Mouse (Mus musculus): ENCODE results near the gene Olfr599. TPM values are rescaled to one million over a fixed set of nuclear protein-coding genes. Genes with fewer than 3 reads are reported as not detected.

Gene Olfr599
- total and polyA plus RNA-seq, 2 experiments = not detected

DNA sequence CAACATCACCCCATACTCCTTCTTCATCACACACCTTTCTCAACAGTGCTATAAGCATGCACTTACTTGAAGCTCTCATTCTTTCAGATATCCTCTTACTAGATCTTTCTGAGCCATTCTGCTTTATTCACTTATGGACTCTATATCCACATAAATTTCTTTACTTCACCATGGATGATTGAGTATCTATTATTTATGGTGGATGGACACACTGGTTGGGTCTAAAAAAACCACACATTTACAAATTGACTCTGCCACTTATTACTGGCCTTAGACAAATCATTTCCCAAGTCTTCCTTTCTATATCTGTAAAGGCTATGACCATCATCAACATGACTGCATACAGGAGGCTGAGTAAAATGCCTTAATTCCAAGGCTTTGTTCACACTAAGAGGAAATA lies 50.4 kb downstream of the Olfr599 start, which contains the start of gene Olfr603:
Olfr603 (minus strand) TSS at position 101 of the 400 bp plus-strand sequence.
- DNase-seq (ENCODE audit: extremely low read depth, low read depth, low spot score) = no peak
- Histone ChIP-seq H3K79me2 (ENCODE audit: control insufficient read depth, insufficient read depth, low read length) (no peaks in the 10 kb centered on the region), H3K4me3 (ENCODE audit: insufficient read depth, low read depth, low read length) (no peak within 1 kb of the TSS), H3K9ac (ENCODE audit: low read depth, low read length) (no peak within 1 kb of the TSS), H3K27me3 (ENCODE audit: control insufficient read depth, insufficient read depth, low read length) (no peaks in the 10 kb centered on the region), H3K4me1 (ENCODE audit: control insufficient read depth, insufficient read depth, low read length) (no peaks in the 10 kb centered on the region), H3K36me3 (ENCODE audit: control insufficient read depth, insufficient read depth, low read length) (no peaks in the 10 kb centered on the region), H3K27ac (replicated peaks; ENCODE audit: insufficient read depth, low read depth, low read length) (no peak within 1 kb of the TSS)
- TF ChIP-seq POLR2A (IDR thresholded peaks at IDR 0.05; ENCODE audit: extremely low read depth, insufficient read depth, low read length) (no peak), CTCF (IDR thresholded peaks at IDR 0.05; ENCODE audit: low read depth, low read length) (no peak)

Other genes with a start within 250 kb of the Olfr599 start
- gene Olfr585, start 238.2 kb upstream of the Olfr599 start, total RNA-seq (2014; rRNA removed) = not detected in 2 replicates
- gene Olfr585, start 238.2 kb upstream of the Olfr599 start, polyA plus RNA-seq (2012; rRNA removed) = not detected in 2 replicates
- not detected in 2 replicates for gene Olfr586, start 210.3 kb upstream of the Olfr599 start, total RNA-seq (2014; rRNA removed)
- not detected in 2 replicates for gene Olfr586, start 210.3 kb upstream of the Olfr599 start, polyA plus RNA-seq (2012; rRNA removed)
- not detected in 2 replicates for gene Olfr588-ps1, start 195.0 kb upstream of the Olfr599 start, total RNA-seq (2014; rRNA removed)
- not detected in 2 replicates for gene Olfr588-ps1, start 195.0 kb upstream of the Olfr599 start, polyA plus RNA-seq (2012; rRNA removed)
- gene Olfr589, start 179.6 kb upstream of the Olfr599 start, total RNA-seq (2014; rRNA removed) = not detected in 2 replicates
- gene Olfr589, start 179.6 kb upstream of the Olfr599 start, polyA plus RNA-seq (2012; rRNA removed) = not detected in 2 replicates
- not detected in 2 replicates for gene Olfr591, start 157.6 kb upstream of the Olfr599 start, total RNA-seq (2014; rRNA removed)
- not detected in 2 replicates for gene Olfr591, start 157.6 kb upstream of the Olfr599 start, polyA plus RNA-seq (2012; rRNA removed)
- gene Olfr592, start 151.1 kb upstream of the Olfr599 start, total RNA-seq (2014; rRNA removed) = not detected in 2 replicates
- gene Olfr592, start 151.1 kb upstream of the Olfr599 start, polyA plus RNA-seq (2012; rRNA removed) = not detected in 2 replicates
- not detected in 2 replicates for gene Olfr593, start 124.1 kb upstream of the Olfr599 start, total RNA-seq (2014; rRNA removed)
- gene Olfr593, start 124.1 kb upstream of the Olfr599 start, polyA plus RNA-seq (2012; rRNA removed) = not detected in 2 replicates
- not detected in 2 replicates for gene Olfr594, start 118.9 kb upstream of the Olfr599 start, total RNA-seq (2014; rRNA removed)
- gene Olfr594, start 118.9 kb upstream of the Olfr599 start, polyA plus RNA-seq (2012; rRNA removed) = not detected in 2 replicates
- not detected in 2 replicates for gene Usp17ld, start 83.4 kb upstream of the Olfr599 start, total RNA-seq (2014; rRNA removed)
- gene Usp17ld, start 83.4 kb upstream of the Olfr599 start, polyA plus RNA-seq (2012; rRNA removed) = not detected in 2 replicates
- not detected in 2 replicates for gene Olfr596, start 30.3 kb upstream of the Olfr599 start, total RNA-seq (2014; rRNA removed)
- gene Olfr596, start 30.3 kb upstream of the Olfr599 start, polyA plus RNA-seq (2012; rRNA removed) = not detected in 2 replicates
- not detected in 2 replicates for gene Olfr597, start 19.6 kb upstream of the Olfr599 start, total RNA-seq (2014; rRNA removed)
- not detected in 2 replicates for gene Olfr597, start 19.6 kb upstream of the Olfr599 start, polyA plus RNA-seq (2012; rRNA removed)
- gene Olfr598, start 12.3 kb upstream of the Olfr599 start, total RNA-seq (2014; rRNA removed) = not detected in 2 replicates
- gene Olfr598, start 12.3 kb upstream of the Olfr599 start, polyA plus RNA-seq (2012; rRNA removed) = not detected in 2 replicates
- not detected in 2 replicates for gene Olfr600, start 13.8 kb downstream of the Olfr599 start, total RNA-seq (2014; rRNA removed)
- not detected in 2 replicates for gene Olfr600, start 13.8 kb downstream of the Olfr599 start, polyA plus RNA-seq (2012; rRNA removed)
- gene Olfr601, start 26.7 kb downstream of the Olfr599 start, total RNA-seq (2014; rRNA removed) = not detected in 2 replicates
- gene Olfr601, start 26.7 kb downstream of the Olfr599 start, polyA plus RNA-seq (2012; rRNA removed) = not detected in 2 replicates
- gene Olfr603, start 50.3 kb downstream of the Olfr599 start, total RNA-seq (2014; rRNA removed) = not detected in 2 replicates
- not detected in 2 replicates for gene Olfr603, start 50.3 kb downstream of the Olfr599 start, polyA plus RNA-seq (2012; rRNA removed)
- not detected in 2 replicates for gene Usp17lc, start 79.2 kb downstream of the Olfr599 start, total RNA-seq (2014; rRNA removed)
- gene Usp17lc, start 79.2 kb downstream of the Olfr599 start, polyA plus RNA-seq (2012; rRNA removed) = not detected in 2 replicates
- not detected in 2 replicates for gene Olfr605, start 109.5 kb downstream of the Olfr599 start, total RNA-seq (2014; rRNA removed)
- not detected in 2 replicates for gene Olfr605, start 109.5 kb downstream of the Olfr599 start, polyA plus RNA-seq (2012; rRNA removed)
- not detected in 2 replicates for gene Olfr606, start 113.1 kb downstream of the Olfr599 start, total RNA-seq (2014; rRNA removed)
- not detected in 2 replicates for gene Olfr606, start 113.1 kb downstream of the Olfr599 start, polyA plus RNA-seq (2012; rRNA removed)
- gene Olfr607, start 128.2 kb downstream of the Olfr599 start, total RNA-seq (2014; rRNA removed) = not detected in 2 replicates
- gene Olfr607, start 128.2 kb downstream of the Olfr599 start, polyA plus RNA-seq (2012; rRNA removed) = not detected in 2 replicates
- gene Olfr608, start 134.0 kb downstream of the Olfr599 start, total RNA-seq (2014; rRNA removed) = not detected in 2 replicates
- not detected in 2 replicates for gene Olfr608, start 134.0 kb downstream of the Olfr599 start, polyA plus RNA-seq (2012; rRNA removed)
- not detected in 2 replicates for gene Olfr609, start 162.1 kb downstream of the Olfr599 start, total RNA-seq (2014; rRNA removed)
- not detected in 2 replicates for gene Olfr609, start 162.1 kb downstream of the Olfr599 start, polyA plus RNA-seq (2012; rRNA removed)
- not detected in 2 replicates for gene Olfr610, start 176.2 kb downstream of the Olfr599 start, total RNA-seq (2014; rRNA removed)
- not detected in 2 replicates for gene Olfr610, start 176.2 kb downstream of the Olfr599 start, polyA plus RNA-seq (2012; rRNA removed)
- not detected in 2 replicates for gene Olfr611, start 184.9 kb downstream of the Olfr599 start, total RNA-seq (2014; rRNA removed)
- not detected in 2 replicates for gene Olfr611, start 184.9 kb downstream of the Olfr599 start, polyA plus RNA-seq (2012; rRNA removed)
- gene Olfr612, start 206.8 kb downstream of the Olfr599 start, total RNA-seq (2014; rRNA removed) = not detected in 2 replicates
- gene Olfr612, start 206.8 kb downstream of the Olfr599 start, polyA plus RNA-seq (2012; rRNA removed) = not detected in 2 replicates
- not detected in 2 replicates for gene Olfr613, start 212.2 kb downstream of the Olfr599 start, total RNA-seq (2014; rRNA removed)
- not detected in 2 replicates for gene Olfr613, start 212.2 kb downstream of the Olfr599 start, polyA plus RNA-seq (2012; rRNA removed)
- gene Olfr615, start 220.2 kb downstream of the Olfr599 start, total RNA-seq (2014; rRNA removed) = not detected in 2 replicates
- gene Olfr615, start 220.2 kb downstream of the Olfr599 start, polyA plus RNA-seq (2012; rRNA removed) = not detected in 2 replicates
- gene Olfr616, start 233.2 kb downstream of the Olfr599 start, total RNA-seq (2014; rRNA removed) = not detected in 2 replicates
- gene Olfr616, start 233.2 kb downstream of the Olfr599 start, polyA plus RNA-seq (2012; rRNA removed) = not detected in 2 replicates
- gene Olfr617, start 237.1 kb downstream of the Olfr599 start, total RNA-seq (2014; rRNA removed) = not detected in 2 replicates
- gene Olfr617, start 237.1 kb downstream of the Olfr599 start, polyA plus RNA-seq (2012; rRNA removed) = not detected in 2 replicates

Data from liver, adult 2 months (tissue).